In the genomic region with DNA sequence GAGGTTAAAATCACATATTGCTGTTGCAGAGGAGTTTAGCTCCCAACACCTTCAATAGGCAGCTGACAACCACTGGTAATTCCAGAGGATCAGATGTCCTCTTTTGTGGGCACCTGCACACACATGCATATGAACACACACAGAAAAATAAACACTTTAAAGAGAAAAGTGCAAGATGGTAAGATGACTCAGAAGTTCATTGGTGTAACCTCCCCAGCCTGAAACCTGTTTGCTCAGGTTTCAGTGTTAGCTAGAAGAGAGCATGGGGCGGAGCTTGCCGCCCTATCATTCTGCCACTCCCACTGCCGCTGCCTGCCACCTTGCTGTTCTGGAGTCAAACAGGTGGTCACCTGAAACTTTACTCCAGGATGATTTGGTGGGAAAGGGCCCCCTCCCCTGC, we compare ENCODE assay signal across 21 mouse cellular contexts. TPM values are rescaled to one million over a fixed set of nuclear protein-coding genes. Genes with fewer than 3 reads are reported as not detected.
DNase-seq lines count a peak whose midpoint lies in the region; ATAC-seq lines count a peak whose summit lies in the region.
"Had no signal": no experiment of that assay in that cellular context is flagged by ENCODE, and none has a peak within 500 bp of the region (broad histone marks: within the 10 kb centered on the region; RNA-seq: fewer than 3 reads in every experiment).

No protein-coding gene starts in this region.

- H3K4me2 ChIP-seq in intestine, embryonic 15.5 days (replicated peaks) = no peak overlapping the region
- no peak overlapping the region for H3K4me2 ChIP-seq in lung, embryonic 15.5 days
- H3K4me2 ChIP-seq in stomach, embryonic 14.5 days (replicated peaks; ENCODE audit: low read depth, low read length) = no peak overlapping the region
- H3K4me2 ChIP-seq: embryonic facial prominence, embryonic 15.5 days; neural tube, embryonic 15.5 days had no signal

- no peak overlapping the region for H3K27ac ChIP-seq in intestine, embryonic 15.5 days
- H3K27ac ChIP-seq in lung, embryonic 15.5 days = 0 out of 2 replicates have a peak overlapping the region, but pooled peaks have one; percentile 47
- no peak overlapping the region for H3K27ac ChIP-seq in stomach, embryonic 14.5 days (ENCODE audit: low read length)
- H3K27ac ChIP-seq: embryonic facial prominence, embryonic 15.5 days; heart, embryonic 10.5 days; kidney, postnatal 0 days; limb, embryonic 10.5 days; neural tube, embryonic 15.5 days had no signal

- peak; percentile 2 for DNase-seq in kidney, adult 11 months
- DNase-seq in kidney, postnatal 25 days = no peak
- no peak for DNase-seq in adrenal gland, postnatal 36 days
- no peak for DNase-seq in thymus, postnatal 36 days
- DNase-seq: adrenal gland, postnatal 14 days; cerebellum, adult 11 months; cerebellum, postnatal 10 days; right cerebral cortex, postnatal 14 days; thymus, postnatal 4 days had no signal

- no peaks in the 10 kb centered on the region for H3K9me3 ChIP-seq in intestine, embryonic 15.5 days
- no peaks in the 10 kb centered on the region for H3K9me3 ChIP-seq in lung, embryonic 15.5 days
- no peaks in the 10 kb centered on the region for H3K9me3 ChIP-seq in stomach, embryonic 14.5 days (ENCODE audit: control insufficient read depth, low read depth, low read length)
- H3K9me3 ChIP-seq: embryonic facial prominence, embryonic 15.5 days; heart, embryonic 10.5 days; limb, embryonic 10.5 days; neural tube, embryonic 15.5 days had no signal

- peak; percentile 69 for ATAC-seq in intestine, embryonic 15.5 days
- ATAC-seq in lung, embryonic 15.5 days (ENCODE audit: borderline replicate concordance, extremely low read depth, low FRiP score, low TSS enrichment) = no peak
- ATAC-seq in stomach, embryonic 14.5 days (ENCODE audit: insufficient number of reproducible peaks, insufficient read depth, low FRiP score, low read depth) = peak; percentile 53; the same call in 1 of the 2 replicates
- no peak for ATAC-seq in granulocyte monocyte progenitor cell, adult 5-6 weeks (replicated peaks; ENCODE audit: poor library complexity, severe bottlenecking)
- ATAC-seq: activated CD4-positive, CD25-positive, alpha-beta regulatory T cell, adult 4 months; CD4-positive, CD25-positive, alpha-beta regulatory T cell, adult 4 months; midbrain, embryonic 16.5 days had no signal

- H3K36me3 ChIP-seq in intestine, embryonic 15.5 days = no peaks in the 10 kb centered on the region
- no peaks in the 10 kb centered on the region for H3K36me3 ChIP-seq in lung, embryonic 15.5 days
- H3K36me3 ChIP-seq in stomach, embryonic 14.5 days (ENCODE audit: control insufficient read depth, insufficient read depth, low read length) = no peaks in the 10 kb centered on the region
- H3K36me3 ChIP-seq: embryonic facial prominence, embryonic 15.5 days; heart, embryonic 10.5 days; limb, embryonic 10.5 days; neural tube, embryonic 15.5 days had no signal

- no peaks in the 10 kb centered on the region for H3K27me3 ChIP-seq in intestine, embryonic 15.5 days (replicated peaks)
- H3K27me3 ChIP-seq in lung, embryonic 15.5 days = no peaks in the 10 kb centered on the region
- no peaks in the 10 kb centered on the region for H3K27me3 ChIP-seq in stomach, embryonic 14.5 days (ENCODE audit: control insufficient read depth, insufficient read depth, low read length)
- H3K27me3 ChIP-seq: embryonic facial prominence, embryonic 15.5 days; neural tube, embryonic 15.5 days had no signal

- H3K4me1 ChIP-seq in intestine, embryonic 15.5 days (replicated peaks) = no peaks in the 10 kb centered on the region
- H3K4me1 ChIP-seq in lung, embryonic 15.5 days = no peaks in the 10 kb centered on the region
- H3K4me1 ChIP-seq in stomach, embryonic 14.5 days (ENCODE audit: control insufficient read depth, insufficient read depth, low read length) = no peaks in the 10 kb centered on the region
- H3K4me1 ChIP-seq: embryonic facial prominence, embryonic 15.5 days; heart, embryonic 10.5 days; limb, embryonic 10.5 days; neural tube, embryonic 15.5 days had no signal

- no peak overlapping the region for H3K4me3 ChIP-seq in intestine, embryonic 15.5 days (replicated peaks)
- H3K4me3 ChIP-seq in lung, embryonic 15.5 days = no peak overlapping the region
- no peak overlapping the region for H3K4me3 ChIP-seq in stomach, embryonic 14.5 days (ENCODE audit: low read depth, low read length)
- H3K4me3 ChIP-seq: embryonic facial prominence, embryonic 15.5 days; heart, embryonic 10.5 days; limb, embryonic 10.5 days; neural tube, embryonic 15.5 days had no signal

- 40% methylated on average over 3 of the region's 3 CpGs for WGBS in intestine, embryonic 15.5 days
- 40% methylated on average over 3 of the region's 3 CpGs for WGBS in lung, embryonic 15.5 days
- WGBS in stomach, embryonic 14.5 days = 36% methylated on average over 3 of the region's 3 CpGs

- H3K9ac ChIP-seq in intestine, embryonic 15.5 days = no peak overlapping the region
- H3K9ac ChIP-seq in lung, embryonic 15.5 days = no peak overlapping the region
- no peak overlapping the region for H3K9ac ChIP-seq in stomach, embryonic 14.5 days (replicated peaks; ENCODE audit: low read depth, low read length)
- H3K9ac ChIP-seq: embryonic facial prominence, embryonic 15.5 days; neural tube, embryonic 15.5 days had no signal

RNA-seq across cellular contexts. Expression of a gene that starts 55.7 kb away (rescaled TPM):
- polyA plus RNA-seq in intestine, embryonic 15.5 days (2015; fragmentation: Nextera tagmentation; extraction: Ambion mirVana) = 99.4 and 117 TPM in 2 replicates
- polyA plus RNA-seq in lung, embryonic 15.5 days (2015; fragmentation: Nextera tagmentation; extraction: Ambion mirVana) = 36.8 and 38.3 TPM in 2 replicates
- 32.1 and 32.5 TPM in 2 replicates for polyA plus RNA-seq in stomach, embryonic 14.5 days (2014; fragmentation: Nextera tagmentation; extraction: Ambion mirVana)
- not detected in 2 replicates for total RNA-seq in granulocyte monocyte progenitor cell, adult 5-6 weeks (2014; fragmentation: Nextera tagmentation)
- not detected in 2 replicates for total RNA-seq in granulocyte monocyte progenitor cell, adult 5-6 weeks (2017)
- total RNA-seq in adrenal gland, postnatal 36 days (2021) = 10 to 100 TPM; 19.2 to 19.5 TPM
- polyA plus RNA-seq: activated CD4-positive, CD25-positive, alpha-beta regulatory T cell, adult 4 months; CD4-positive, CD25-positive, alpha-beta regulatory T cell, adult 4 months had no signal

Comparison
In these comparisons a context has a peak if more than half of its experiments do, and no peak if none do; other contexts are left out.
1. ATAC-seq: peak in intestine, embryonic 15.5 days (single experiment) and stomach, embryonic 14.5 days (single experiment); none in lung, embryonic 15.5 days (single experiment) and granulocyte monocyte progenitor cell, adult 5-6 weeks (single experiment).